Mouse (Mus musculus) stomach, embryonic 14.5 days (tissue): ENCODE data around the gene Rbpms2. TPM values are rescaled to one million over a fixed set of nuclear protein-coding genes. Genes with fewer than 3 reads are reported as not detected.

Experiments used
- ATAC-seq: fragments of 200-750 bp; cut with Nextera tagmentation; 2 replicates; pipeline ENCODE4 v1.8.0; 2017; ENCODE audit warnings: low read depth, moderate TSS enrichment; ENCODE audit not compliant: insufficient number of reproducible peaks, insufficient read depth, low FRiP score
- H3K27ac ChIP-seq: fragments of 300-500 bp; sonication (generic); 2 replicates; pipeline ENCODE4 v1.5.1; 2014; ENCODE audit warnings: mild to moderate bottlenecking, low read length, moderate library complexity, mixed read lengths
- H3K27me3 ChIP-seq: fragments of 300-500 bp; sonication (generic); 2 replicates; pipeline ENCODE4 v1.6.1; 2014; ENCODE audit warnings: low read length, control low read depth, mixed read lengths; ENCODE audit not compliant: control insufficient read depth, insufficient read depth
- H3K36me3 ChIP-seq: fragments of 300-500 bp; sonication (generic); 2 replicates; pipeline ENCODE4 v1.6.1; 2014; ENCODE audit warnings: mild to moderate bottlenecking, control low read depth, low read length, moderate library complexity, mixed read lengths; ENCODE audit not compliant: control insufficient read depth, insufficient read depth
- H3K4me1 ChIP-seq: fragments of 300-500 bp; sonication (generic); 2 replicates; pipeline ENCODE4 v1.6.1; 2014; ENCODE audit warnings: low read length, control low read depth, mixed read lengths; ENCODE audit not compliant: control insufficient read depth, insufficient read depth
- H3K4me2 ChIP-seq: fragments of 300-500 bp; sonication (generic); replicated peaks from 2 replicates; pipeline ENCODE4 v1.6.1; 2014; ENCODE audit warnings: low read depth, low read length, control low read depth
- H3K4me3 ChIP-seq: fragments of 300-500 bp; sonication (generic); 2 replicates; pipeline ENCODE4 v1.5.1; 2014; ENCODE audit warnings: low read depth, low read length, control low read depth
- H3K9ac ChIP-seq: fragments of 300-500 bp; sonication (generic); replicated peaks from 2 replicates; pipeline ENCODE4 v1.6.1; 2014; ENCODE audit warnings: low read depth, mild to moderate bottlenecking, control low read depth, low read length, moderate library complexity, mixed read lengths
- H3K9me3 ChIP-seq: fragments of 300-500 bp; sonication (generic); 2 replicates; pipeline ENCODE4 v1.6.1; 2016; ENCODE audit warnings: low read depth, low read length, control low read depth; ENCODE audit not compliant: control insufficient read depth
- WGBS: fragments of 180-500 bp; shearing (Covaris S2); extraction: QIAGEN DNeasy Blood & Tissue Kit; methylation state at CpG from one replicate; pipeline ENCODE4 v1.1.7; 2014; 5-methylcytosine and 5-hydroxymethylcytosine counted together
- polyA plus RNA-seq: library from polyadenylated mRNA; unstranded; fragments of >200 nt; fragmentation: Nextera tagmentation; extraction: Ambion mirVana; gene quantifications from 2 replicates; pipeline ENCODE4 v1.2.1, GENCODE M21; 2014

The Rbpms2 gene
- polyA plus RNA-seq, 1 experiment from 2014 or later, result 32.5 TPM

DNA sequence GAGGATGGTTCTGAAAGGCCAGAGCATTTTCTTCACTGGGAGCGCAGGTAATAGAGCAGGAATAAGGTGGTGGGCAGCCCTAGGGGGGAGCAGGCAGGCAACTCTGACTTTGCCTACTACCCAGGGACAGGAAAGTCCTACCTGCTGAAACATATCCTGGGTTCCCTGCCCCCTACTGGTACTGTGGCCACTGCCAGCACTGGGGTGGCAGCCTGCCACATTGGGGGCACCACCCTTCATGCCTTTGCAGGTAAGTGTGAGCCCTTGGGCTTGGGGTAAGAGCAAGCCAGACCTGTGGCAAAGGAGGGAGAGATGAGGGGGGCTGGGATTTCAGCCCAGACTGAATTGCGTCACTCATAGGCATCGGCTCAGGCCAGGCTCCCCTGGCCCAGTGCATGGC lies 40.4 kb upstream of the Rbpms2 start:
- no peak for ATAC-seq
- Histone ChIP-seq H3K36me3 (peaks cover 12% of the 10 kb centered on the region), H3K4me2 (peak overlapping the region; percentile 99), H3K4me1 (peaks cover 14% of the 10 kb centered on the region), H3K9me3 (no peaks in the 10 kb centered on the region), H3K9ac (no peak overlapping the region), H3K27ac (no peak overlapping the region), H3K27me3 (no peaks in the 10 kb centered on the region), H3K4me3 (peak overlapping the region; percentile 55; the same call in 1 of the 2 replicates)
- 89% methylated on average over 3 of the region's 3 CpGs for WGBS

- Histone ChIP-seq H3K4me1 (peaks cover 11% of the 10 kb centered on the region), H3K4me2 (no peak overlapping the region), H3K9me3 (no peaks in the 10 kb centered on the region), H3K27me3 (no peaks in the 10 kb centered on the region), H3K9ac (no peak overlapping the region), H3K36me3 (peaks cover 18% of the 10 kb centered on the region), H3K27ac (no peak overlapping the region), H3K4me3 (no peak overlapping the region)
- 87% methylated on average over 3 of the region's 3 CpGs for WGBS
- ATAC-seq, result no peak
Measured at GRCm38 (mm10) chr9:65592721-65593120, 36.7 kb upstream of the Rbpms2 start.

- no peak for ATAC-seq
- no peak overlapping the region for H3K9ac ChIP-seq
- peaks cover 11% of the 10 kb centered on the region for H3K4me1 ChIP-seq
- no peak overlapping the region for H3K4me3 ChIP-seq
- WGBS, result 81% methylated on average over 9 of the region's 9 CpGs
- no peak overlapping the region for H3K27ac ChIP-seq
- peaks cover 18% of the 10 kb centered on the region for H3K36me3 ChIP-seq
- no peak overlapping the region for H3K4me2 ChIP-seq
- H3K9me3 ChIP-seq, result no peaks in the 10 kb centered on the region
- H3K27me3 ChIP-seq, result no peaks in the 10 kb centered on the region
Measured at GRCm38 (mm10) chr9:65593596-65593995, 35.9 kb upstream of the Rbpms2 start.

- Histone ChIP-seq H3K4me1 (0 out of 2 replicates have a peak, but pooled peaks cover 6% of the 10 kb centered on the region), H3K27ac (no peak overlapping the region), H3K27me3 (no peaks in the 10 kb centered on the region), H3K4me3 (no peak overlapping the region), H3K9ac (no peak overlapping the region), H3K4me2 (no peak overlapping the region), H3K9me3 (no peaks in the 10 kb centered on the region), H3K36me3 (peaks cover 6% of the 10 kb centered on the region; the same call in 1 of the 2 replicates)
- ATAC-seq, result no peak
- WGBS, result 53% methylated on average over 7 of the region's 11 CpGs
Measured at GRCm38 (mm10) chr9:65598765-65599249, 30.6 kb upstream of the Rbpms2 start.

DNA sequence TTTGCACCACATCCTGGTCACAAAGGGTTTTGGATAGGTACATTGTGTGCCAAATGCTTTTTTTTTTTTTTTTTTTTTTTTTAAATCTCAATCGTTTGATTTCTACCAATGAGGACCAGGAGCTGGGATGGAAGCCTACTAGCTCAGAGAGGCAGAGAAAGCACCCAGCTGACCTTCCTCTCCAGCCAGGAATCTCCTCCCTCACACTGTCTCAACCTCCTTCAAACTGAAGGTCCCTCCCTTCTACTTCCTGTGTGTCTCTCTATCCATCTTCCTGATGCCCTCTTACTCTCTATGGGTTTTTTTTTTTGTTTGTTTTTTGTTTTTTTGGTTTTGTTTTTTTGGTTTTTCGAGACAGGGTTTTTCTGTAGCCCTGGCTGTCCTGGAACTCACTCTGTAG lies 28.5 kb upstream of the Rbpms2 start:
- Histone ChIP-seq H3K4me2 (no peak overlapping the region), H3K9me3 (no peaks in the 10 kb centered on the region), H3K27ac (no peak overlapping the region), H3K4me1 (peaks cover 7% of the 10 kb centered on the region), H3K36me3 (no peaks in the 10 kb centered on the region), H3K27me3 (no peaks in the 10 kb centered on the region), H3K9ac (no peak overlapping the region), H3K4me3 (no peak overlapping the region)
- no peak for ATAC-seq
- WGBS, result 69% methylated on average over 2 of the region's 2 CpGs

- no peak for ATAC-seq
- 53% methylated on average over 8 of the region's 8 CpGs for WGBS
- peaks cover 12% of the 10 kb centered on the region for H3K4me1 ChIP-seq
- H3K4me3 ChIP-seq, result no peak overlapping the region
- H3K9ac ChIP-seq, result no peak overlapping the region
- H3K27ac ChIP-seq, result no peak overlapping the region
- H3K4me2 ChIP-seq, result no peak overlapping the region
- no peaks in the 10 kb centered on the region for H3K36me3 ChIP-seq
- H3K27me3 ChIP-seq, result no peaks in the 10 kb centered on the region
- no peaks in the 10 kb centered on the region for H3K9me3 ChIP-seq
Measured at GRCm38 (mm10) chr9:65603401-65604102, 25.9 kb upstream of the Rbpms2 start.

DNA sequence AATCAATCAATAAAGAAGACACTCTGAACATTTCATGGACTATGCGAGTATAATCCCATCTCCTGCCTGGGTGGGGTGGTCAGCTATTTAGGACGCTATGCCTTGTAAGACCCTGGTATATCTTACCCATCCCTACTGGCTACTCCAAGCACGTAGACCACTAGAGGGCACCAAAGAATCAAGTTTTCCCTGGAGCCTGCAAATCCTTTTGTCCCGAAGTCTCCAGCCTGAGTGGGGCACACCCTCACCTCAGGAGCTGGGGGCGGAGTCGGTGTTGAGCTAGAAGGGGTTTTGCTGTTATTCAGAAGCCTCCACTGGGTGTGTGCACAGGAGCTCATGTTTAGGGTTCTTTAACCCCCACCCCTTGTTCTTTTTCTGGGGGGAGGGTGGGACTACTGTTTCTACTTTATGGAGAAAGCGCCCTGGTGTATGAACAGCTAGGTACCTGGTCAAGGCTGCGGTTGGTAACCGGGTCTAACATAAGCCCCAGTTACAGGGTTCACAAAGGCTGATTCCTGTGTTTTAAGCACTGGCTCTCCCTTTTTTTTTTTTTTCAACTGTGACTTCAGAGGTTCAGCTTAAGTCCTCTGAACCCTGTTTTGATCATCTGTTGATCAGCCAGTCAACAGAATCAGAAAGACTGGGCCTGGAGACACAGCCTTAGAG lies 23.8 kb upstream of the Rbpms2 start:
- Histone ChIP-seq H3K9ac (no peak overlapping the region), H3K4me1 (peaks cover 12% of the 10 kb centered on the region), H3K27ac (peak overlapping the region; percentile 86), H3K36me3 (no peaks in the 10 kb centered on the region), H3K9me3 (no peaks in the 10 kb centered on the region), H3K4me2 (peak overlapping the region; percentile 19; the same call in 1 of the 2 replicates), H3K4me3 (no peak overlapping the region), H3K27me3 (no peaks in the 10 kb centered on the region)
- peak; percentile 81 for ATAC-seq
- 5% methylated on average over 9 of the region's 9 CpGs for WGBS

GRCm38 (mm10) chr9:65606321-65607109 lies 22.9 kb upstream of the Rbpms2 start:
- no peaks in the 10 kb centered on the region for H3K9me3 ChIP-seq
- no peak overlapping the region for H3K4me3 ChIP-seq
- H3K4me1 ChIP-seq, result peaks cover 12% of the 10 kb centered on the region
- H3K36me3 ChIP-seq, result no peaks in the 10 kb centered on the region
- H3K9ac ChIP-seq, result no peak overlapping the region
- peak; percentile 56; the same call in 1 of the 2 replicates for ATAC-seq
- WGBS, result 38% methylated on average over 9 of the region's 9 CpGs
- no peaks in the 10 kb centered on the region for H3K27me3 ChIP-seq
- H3K4me2 ChIP-seq, result no peak overlapping the region
- peak overlapping the region; percentile 86 for H3K27ac ChIP-seq
